Mouse (Mus musculus) left cerebral cortex, postnatal 36 days (tissue): ENCODE measurements around the gene Lmntd1. TPM values are rescaled to one million over a fixed set of nuclear protein-coding genes. Genes with fewer than 3 reads are reported as not detected.

Experiments
- DNase-seq, 2 experiments: peaks; one replicate each; pipeline ENCODE4 v3.0.0; 2021 to 2022; ENCODE audit warnings: low spot score in 2 of 2, mixed read lengths in 1 of 2
- intact Hi-C: fragments of 180-260 bp; cut with DNase I; formaldehyde crosslinking; loops from one replicate; pipeline ENCODE4 v1.15.1; 2025
- total RNA-seq, 2 experiments: library from RNA; stranded (reverse); gene quantifications; 2 replicates each; pipeline ENCODE4 v1.2.3; 2021

Lmntd1 gene
- total RNA-seq, result 1 to 10 TPM; 1.0 to 1.9 TPM

DNA sequence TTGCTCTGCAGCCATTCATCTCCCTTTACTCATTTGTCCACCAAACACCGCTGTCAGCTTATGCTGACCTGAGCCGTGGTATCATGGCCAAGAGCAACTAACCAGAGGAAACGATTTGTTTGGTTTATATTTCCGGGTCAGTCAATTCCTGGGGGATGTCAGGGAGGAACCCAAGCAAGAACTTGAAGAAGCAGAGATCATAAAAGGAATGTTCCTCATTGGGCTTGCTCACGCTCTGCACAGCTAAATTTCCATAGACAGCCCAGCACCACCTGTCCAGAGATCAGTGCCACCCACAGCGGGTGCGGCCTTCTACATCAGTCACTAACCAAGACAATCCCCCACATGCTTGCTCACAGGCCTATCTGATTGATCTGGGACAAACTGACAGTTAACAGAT, at the start of gene Lmntd1:
TSS of gene Lmntd1 (minus strand) at position 101 of the 400 bp plus-strand sequence.
- intact Hi-C loops, result no loop called here
- DNase-seq, result no peak

DNA sequence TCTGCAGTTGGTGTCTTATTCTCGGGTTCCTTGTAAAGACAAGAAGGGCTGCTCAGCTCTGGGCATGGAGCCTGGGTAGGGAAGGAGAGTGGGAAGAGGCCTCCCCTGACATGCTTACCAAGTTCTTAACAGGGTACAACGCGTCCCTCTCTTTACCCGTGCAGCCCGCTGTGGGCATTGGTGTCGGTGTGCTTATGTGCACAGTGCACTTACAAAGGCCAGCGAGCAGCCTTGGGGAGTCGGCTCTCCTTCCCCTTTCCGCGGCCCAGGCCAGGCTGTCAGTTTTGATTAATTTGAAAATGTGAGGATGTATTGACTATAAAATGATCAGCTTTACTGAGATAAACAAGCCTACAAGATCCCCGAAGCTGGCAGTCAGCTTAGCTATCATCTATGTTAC, 46.8 kb upstream of the Lmntd1 start:
- intact Hi-C loops, result no loop called here
- DNase-seq, result no peak

GRCm38 (mm10) chr6:145659116-145659515, 45.0 kb upstream of the Lmntd1 start:
- DNase-seq, result no peak
- intact Hi-C loops, result no loop called here

DNA sequence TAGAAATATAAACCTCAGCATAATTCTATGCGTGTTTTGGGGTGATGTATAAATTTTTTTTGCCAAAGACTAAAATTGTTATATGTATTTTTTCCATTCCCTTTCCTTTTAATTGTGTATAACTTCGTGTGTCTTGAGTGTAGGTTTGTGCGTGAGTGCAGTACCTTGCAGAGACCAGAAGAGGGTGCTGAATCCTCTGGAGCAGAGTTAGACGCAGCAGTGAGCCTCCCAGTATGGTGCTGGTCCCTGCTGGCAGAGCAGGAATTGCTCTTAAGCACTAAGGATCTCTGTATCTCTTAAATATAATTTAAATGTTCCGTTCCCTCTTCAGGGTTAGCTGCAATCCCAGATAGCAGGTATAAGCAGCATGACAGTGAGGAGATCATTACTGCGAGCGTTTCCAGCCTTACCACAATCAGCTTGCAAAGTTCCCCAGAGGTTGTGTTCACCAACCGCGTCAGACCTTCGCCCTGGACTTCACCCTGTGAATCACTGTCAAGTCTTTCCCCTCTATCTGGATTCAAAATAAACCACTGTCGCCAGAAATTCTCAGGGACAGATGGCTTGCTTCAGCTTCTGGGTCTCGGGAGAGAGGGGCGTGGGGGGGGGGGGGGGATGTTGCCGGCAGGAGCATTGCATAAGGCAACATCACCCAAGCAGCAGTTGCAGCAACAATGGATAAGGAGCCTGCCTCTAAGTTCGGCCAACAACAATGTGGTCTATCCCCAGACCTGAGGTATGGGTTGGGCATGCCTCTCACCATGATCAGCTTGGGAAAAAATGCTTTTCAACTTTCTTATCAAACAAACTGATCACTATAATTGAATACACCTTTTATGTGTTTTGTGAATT, 42.8 kb upstream of the Lmntd1 start:
- no peak for DNase-seq
- intact Hi-C loops, result no loop called here

DNA sequence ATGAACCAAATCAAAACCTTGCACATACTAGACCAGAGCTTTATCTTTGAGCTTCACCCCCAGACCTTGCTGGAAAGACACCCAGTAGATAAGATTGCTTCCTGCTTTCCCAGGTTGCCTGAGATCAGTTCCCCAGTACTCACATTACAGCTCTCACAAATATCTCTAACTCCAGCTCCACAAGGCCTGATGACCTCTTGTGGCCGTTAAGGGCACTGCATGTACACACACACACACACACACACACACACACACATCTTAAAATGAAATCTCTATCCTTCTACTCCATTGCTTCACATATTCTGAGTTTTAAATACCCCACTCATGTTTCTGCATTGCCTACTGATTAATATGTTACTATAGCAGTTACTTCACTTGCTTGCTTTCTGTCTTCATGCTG, 41.6 kb upstream of the Lmntd1 start:
- intact Hi-C loops, result no loop called here
- no peak for DNase-seq

DNA sequence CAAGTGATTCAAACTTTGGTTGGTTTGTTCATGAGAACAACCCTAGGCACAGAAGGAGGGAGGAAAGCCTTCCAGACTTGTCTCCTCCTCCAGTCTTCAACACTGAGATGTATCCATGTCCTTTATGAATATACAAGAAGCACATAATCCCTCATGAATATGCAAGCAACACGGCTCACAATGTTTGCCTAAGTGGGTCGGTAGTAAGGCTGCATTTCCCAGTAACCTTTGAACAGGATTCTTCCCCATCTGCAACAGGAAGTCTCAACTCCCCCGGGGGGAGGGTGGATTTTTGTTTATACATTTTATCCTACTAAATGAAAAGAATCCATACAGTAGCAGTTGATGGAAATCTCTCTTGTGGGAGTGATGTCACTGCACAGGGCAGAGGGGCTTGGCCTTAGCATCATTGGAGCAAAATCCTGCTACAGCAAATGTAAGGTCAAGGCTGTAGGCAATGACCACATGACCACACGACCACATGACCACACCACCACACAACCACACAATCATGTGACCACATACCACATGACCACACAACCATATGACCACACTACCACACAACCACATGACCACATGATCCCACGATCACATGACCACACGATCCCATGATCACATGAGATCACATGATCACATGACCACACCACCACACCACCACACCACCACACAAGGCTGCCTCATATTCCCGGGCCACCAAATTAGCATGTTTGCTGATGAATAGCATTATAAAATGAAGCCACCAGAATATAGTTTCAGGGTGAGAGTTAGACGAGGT, 40.1 kb upstream of the Lmntd1 start:
- intact Hi-C loops, result no loop called here
- DNase-seq, result no peak

DNA sequence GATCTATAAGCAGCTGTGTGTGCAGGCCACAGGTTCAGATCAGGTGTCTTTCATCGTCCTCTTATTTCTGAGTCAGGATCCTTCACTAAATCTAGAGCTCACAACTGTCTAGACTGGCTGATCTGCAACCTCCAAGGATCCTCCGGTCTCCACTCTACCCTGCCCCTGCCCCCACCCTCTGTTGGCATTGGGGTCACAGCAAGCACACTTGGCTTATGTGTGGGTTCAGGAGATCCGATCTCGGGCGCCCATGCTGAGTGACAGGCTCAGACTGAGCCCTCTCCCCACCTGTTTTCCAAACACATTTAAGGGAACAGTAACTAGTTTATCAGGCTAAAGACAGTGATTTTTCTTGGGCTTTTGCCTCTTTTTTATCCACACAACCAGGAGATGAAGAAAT, 39.5 kb upstream of the Lmntd1 start:
- no peak for DNase-seq
- intact Hi-C loops, result no loop called here

- intact Hi-C loops, result no loop called here
- DNase-seq, result no peak
These were observed 38.9 kb upstream of the Lmntd1 start for GRCm38 (mm10) chr6:145652986-145653385.

GRCm38 (mm10) chr6:145651976-145652375, 37.9 kb upstream of the Lmntd1 start:
- no peak for DNase-seq
- intact Hi-C loops, result no loop called here

- DNase-seq, result no peak
- intact Hi-C loops, result no loop called here
These were observed 26.9 kb upstream of the Lmntd1 start for GRCm38 (mm10) chr6:145640971-145641506.

- intact Hi-C loops, result no loop called here
- DNase-seq, result no peak
These were observed 24.1 kb upstream of the Lmntd1 start for GRCm38 (mm10) chr6:145638248-145638647.

- intact Hi-C loops, result no loop called here
- DNase-seq, result no peak
These were observed 22.6 kb upstream of the Lmntd1 start for GRCm38 (mm10) chr6:145636682-145637081.

DNA sequence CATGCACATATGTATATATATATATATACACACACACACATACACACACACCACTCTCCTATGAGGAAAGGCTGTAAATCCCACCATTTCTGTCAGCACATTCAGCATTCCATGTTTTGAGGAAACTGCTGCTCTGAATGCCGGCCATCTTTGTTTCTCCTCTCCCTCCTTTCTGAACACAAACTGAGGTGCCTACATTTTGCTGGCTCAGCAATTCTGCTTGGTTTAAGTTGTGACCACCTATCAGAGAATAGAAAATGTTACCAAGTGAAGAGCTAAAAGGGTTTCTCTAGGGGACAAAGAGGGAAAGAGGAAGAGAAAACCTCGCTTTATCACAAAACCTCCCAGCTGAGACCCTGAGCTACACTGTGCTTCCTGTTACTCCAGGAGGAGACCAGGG, 20.3 kb upstream of the Lmntd1 start:
- intact Hi-C loops, result no loop called here
- DNase-seq, result no peak

GRCm38 (mm10) chr6:145630269-145630668, 16.1 kb upstream of the Lmntd1 start:
- no peak for DNase-seq
- intact Hi-C loops, result no loop called here

DNA sequence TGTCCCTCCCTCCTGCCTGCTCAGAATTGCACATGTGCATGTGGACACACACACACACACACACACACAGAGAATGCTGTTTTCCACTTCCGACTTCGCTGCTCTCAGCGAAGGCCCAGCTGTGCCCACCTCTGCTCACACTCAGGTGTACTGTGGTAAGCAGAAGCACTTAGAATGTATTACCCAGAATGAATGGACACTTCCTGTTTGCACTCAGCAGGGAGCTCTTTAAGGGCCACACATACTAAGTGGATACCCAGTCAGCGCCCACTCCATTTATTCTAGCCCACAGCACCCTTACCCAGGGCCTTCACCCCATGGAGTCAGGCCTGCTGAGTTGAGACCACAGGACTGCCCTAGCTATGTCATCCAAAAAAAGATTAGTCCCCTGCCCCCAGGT, 9.0 kb upstream of the Lmntd1 start:
- no peak for DNase-seq
- intact Hi-C loops, result no loop called here

GRCm38 (mm10) chr6:145616402-145617229, 2.5 kb upstream of the Lmntd1 start:
- intact Hi-C loops, result no loop called here
- no peak for DNase-seq

DNA sequence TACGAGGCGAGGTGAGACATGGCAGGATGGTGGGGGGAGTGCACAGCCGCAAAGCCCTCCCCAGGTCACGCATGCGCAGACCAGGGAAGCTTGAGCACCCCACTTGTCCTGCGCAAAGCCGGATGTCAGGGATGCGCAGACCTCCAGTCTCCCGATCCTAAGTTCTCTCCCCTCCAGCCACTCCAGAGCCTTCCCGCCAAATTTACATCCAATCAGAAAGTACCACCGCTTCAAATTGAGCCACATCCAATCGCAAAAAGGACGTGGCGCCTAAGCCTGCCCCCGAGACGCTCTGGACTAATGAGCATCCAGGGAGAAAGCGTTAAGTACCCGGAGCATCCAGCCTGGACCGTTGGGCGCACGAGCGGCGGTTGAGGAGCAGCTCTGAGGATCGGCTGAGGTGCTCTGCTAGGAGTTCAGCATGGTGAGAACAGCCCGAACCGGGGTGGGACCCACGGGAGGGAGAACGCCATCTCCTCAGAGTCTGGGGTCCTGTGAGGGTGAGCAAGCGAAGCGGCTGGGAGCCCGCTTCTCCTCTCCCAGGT, 1.6 kb upstream of the Lmntd1 start, which contains the start of gene Tuba3b:
TSS of gene Tuba3b (plus strand) at position 92 of the 545 bp plus-strand sequence.
- intact Hi-C loops, result no loop called here

GRCm38 (mm10) chr6:145612611-145613010, 1.5 kb downstream of the Lmntd1 start:
- intact Hi-C loops, result no loop called here
- no peak for DNase-seq

More for the DNA sequence above, 1.6 kb upstream of the Lmntd1 start, which contains the start of gene Tuba3b:
- no peak for DNase-seq

DNA sequence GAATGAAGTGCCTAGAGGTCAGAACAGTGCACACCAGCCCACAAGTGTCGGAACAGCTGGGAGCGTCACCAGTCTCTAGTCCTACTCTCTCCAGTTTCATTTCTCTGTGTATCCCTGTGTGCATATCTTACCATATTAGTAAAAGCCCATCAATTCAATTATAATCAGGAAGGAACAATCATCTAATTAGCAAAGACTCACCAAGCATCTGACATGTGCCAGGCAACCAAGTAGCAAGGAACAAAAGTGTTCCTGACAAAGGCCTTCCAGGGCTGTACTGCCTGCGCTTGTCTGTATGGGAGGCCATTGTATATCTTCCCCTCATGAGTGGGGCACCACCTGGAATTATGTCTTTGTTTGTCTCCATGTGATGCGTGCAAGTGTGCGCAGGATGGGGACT, 3.2 kb downstream of the Lmntd1 start:
- intact Hi-C loops, result no loop called here
- no peak for DNase-seq
